Mouse (Mus musculus): Measurements from ENCODE around the gene Rbfox3.

Gene Rbfox3

GRCm38 (mm10) chr11:118470234-118470966 lies 441.0 kb downstream of the Rbfox3 start:
- ATAC-seq (ENCODE audit: insufficient number of reproducible peaks, low FRiP score, low TSS enrichment), result no peak

GRCm38 (mm10) chr11:118469509-118470160 lies 441.8 kb downstream of the Rbfox3 start:
- ATAC-seq (ENCODE audit: insufficient number of reproducible peaks, low FRiP score, low TSS enrichment), result no peak

- ATAC-seq (ENCODE audit: insufficient number of reproducible peaks, low FRiP score, low TSS enrichment), result no peak
Observed at GRCm38 (mm10) chr11:118467441-118468035, 443.9 kb downstream of the Rbfox3 start.

GRCm38 (mm10) chr11:118460280-118460679 lies 451.1 kb downstream of the Rbfox3 start:
- no peak for ATAC-seq (ENCODE audit: insufficient number of reproducible peaks, low FRiP score, low TSS enrichment)

- ATAC-seq (ENCODE audit: insufficient number of reproducible peaks, low FRiP score, low TSS enrichment), result no peak
Observed at GRCm38 (mm10) chr11:118459536-118459935, 451.9 kb downstream of the Rbfox3 start.

- ATAC-seq (ENCODE audit: insufficient number of reproducible peaks, low FRiP score, low TSS enrichment), result no peak
Observed at GRCm38 (mm10) chr11:118459051-118459450, 452.3 kb downstream of the Rbfox3 start.

- ATAC-seq (ENCODE audit: insufficient number of reproducible peaks, low FRiP score, low TSS enrichment), result no peak
Observed at GRCm38 (mm10) chr11:118456937-118457336, 454.5 kb downstream of the Rbfox3 start.

GRCm38 (mm10) chr11:118455788-118456187 lies 455.6 kb downstream of the Rbfox3 start:
- no peak for ATAC-seq (ENCODE audit: insufficient number of reproducible peaks, low FRiP score, low TSS enrichment)

- ATAC-seq (ENCODE audit: insufficient number of reproducible peaks, low FRiP score, low TSS enrichment), result no peak
Observed at GRCm38 (mm10) chr11:118453886-118454671, 457.3 kb downstream of the Rbfox3 start.

GRCm38 (mm10) chr11:118452955-118453354 lies 458.4 kb downstream of the Rbfox3 start:
- no peak for ATAC-seq (ENCODE audit: insufficient number of reproducible peaks, low FRiP score, low TSS enrichment)

- no peak for ATAC-seq (ENCODE audit: insufficient number of reproducible peaks, low FRiP score, low TSS enrichment)
Observed at GRCm38 (mm10) chr11:118451211-118451610, 460.2 kb downstream of the Rbfox3 start.

- no peak for ATAC-seq (ENCODE audit: insufficient number of reproducible peaks, low FRiP score, low TSS enrichment)
Observed at GRCm38 (mm10) chr11:118448385-118448784, 463.0 kb downstream of the Rbfox3 start.

- no peak for ATAC-seq (ENCODE audit: insufficient number of reproducible peaks, low FRiP score, low TSS enrichment)
Observed at GRCm38 (mm10) chr11:118447346-118447745, 464.1 kb downstream of the Rbfox3 start.

GRCm38 (mm10) chr11:118445843-118446242 lies 465.6 kb downstream of the Rbfox3 start:
- peak; percentile 57; the same call in 1 of the 2 replicates for ATAC-seq (ENCODE audit: insufficient number of reproducible peaks, low FRiP score, low TSS enrichment)

- ATAC-seq (ENCODE audit: insufficient number of reproducible peaks, low FRiP score, low TSS enrichment), result no peak
Observed at GRCm38 (mm10) chr11:118443201-118443970, 468.0 kb downstream of the Rbfox3 start.

GRCm38 (mm10) chr11:118442691-118443090 lies 468.7 kb downstream of the Rbfox3 start:
- ATAC-seq (ENCODE audit: insufficient number of reproducible peaks, low FRiP score, low TSS enrichment), result no peak

Data from cerebellum, adult (tissue).